Mouse (Mus musculus) spleen, adult 2 months (tissue): ENCODE measurements around the gene Ube2b. TPM values are rescaled to one million over a fixed set of nuclear protein-coding genes. Genes with fewer than 3 reads are reported as not detected.

Source experiments
- DNase-seq, 2 experiments: peaks; one replicate each; pipeline versions ENCODE4 v3.0.0 to v3.0.0-alpha.2; 2012 to 2021; ENCODE audit warnings: low spot score in 2 of 2, low read depth in 1 of 2
- H3K27ac ChIP-seq: fragments of 200-500 bp; 2 replicates; pipeline ENCODE4 v1.5.1; 2012; ENCODE audit warnings: low read length, inconsistent platforms; ENCODE audit not compliant: insufficient read depth
- H3K27me3 ChIP-seq: fragments of 200-500 bp; 2 replicates; pipeline ENCODE4 v1.6.1; 2012; ENCODE audit warnings: mild to moderate bottlenecking, moderate library complexity, low read length, inconsistent platforms; ENCODE audit not compliant: control insufficient read depth, insufficient read depth
- H3K36me3 ChIP-seq: fragments of 200-500 bp; 2 replicates; pipeline ENCODE4 v1.6.1; 2012; ENCODE audit warnings: mild to moderate bottlenecking, low read length, inconsistent platforms; ENCODE audit not compliant: control insufficient read depth, insufficient read depth
- H3K4me1 ChIP-seq: fragments of 200-500 bp; 2 replicates; pipeline ENCODE4 v1.6.1; 2011; ENCODE audit warnings: inconsistent platforms; ENCODE audit not compliant: control insufficient read depth, insufficient read depth, insufficient read length
- H3K4me3 ChIP-seq: fragments of 200-500 bp; 2 replicates; pipeline ENCODE4 v1.5.1; 2011; ENCODE audit warnings: mild to moderate bottlenecking, inconsistent platforms; ENCODE audit not compliant: insufficient read depth, insufficient read length; ENCODE audit errors: extremely low read depth
- CTCF ChIP-seq: fragments of 200-500 bp; IDR thresholded peaks from 2 replicates; pipeline ENCODE4 v1.5.1; 2011; ENCODE audit warnings: mild to moderate bottlenecking, inconsistent platforms; ENCODE audit not compliant: insufficient read depth, insufficient read length, insufficient replicate concordance; ENCODE audit errors: extremely low read depth
- POLR2A ChIP-seq: fragments of 200-500 bp; IDR thresholded peaks from 2 replicates; pipeline ENCODE4 v1.6.1; 2011; ENCODE audit warnings: low read depth, low read length, inconsistent platforms
- WGBS: fragments of 180-500 bp; shearing (Covaris S2); methylation state at CpG from one replicate; pipeline ENCODE4 v1.1.7; 2018; 5-methylcytosine and 5-hydroxymethylcytosine counted together
- polyA plus RNA-seq: library from polyadenylated mRNA; depleted of rRNA; stranded (reverse); fragments of >200 nt; gene quantifications from 2 replicates; pipeline ENCODE4 v1.2.3, GENCODE M21; 2012; rRNA removed

Ube2b gene
- polyA plus RNA-seq: 26.6 and 28.6 TPM in 2 replicates

GRCm38 (mm10) chr11:52000290-52000962 is at the start of gene Ube2b:
TSS of gene Ube2b (minus strand) at chr11:52000762.
- no peaks in the 10 kb centered on the region for H3K27me3 ChIP-seq
- peaks cover 10% of the 10 kb centered on the region for H3K36me3 ChIP-seq
- under 1% methylated on average over 58 of the region's 63 CpGs for WGBS
- peak; percentile 95 to 98 for DNase-seq
- peaks cover 2% of the 10 kb centered on the region; the same call in 1 of the 2 replicates for H3K4me1 ChIP-seq
- H3K4me3 ChIP-seq: peak within 1 kb of the TSS; percentile 96
- TF ChIP-seq CTCF: no peak
- peak; percentile 25 for TF ChIP-seq POLR2A
- H3K27ac ChIP-seq: peak within 1 kb of the TSS; percentile 100

GRCm38 (mm10) chr11:52046446-52047165 is 46.0 kb upstream of the Ube2b start:
- Histone ChIP-seq H3K4me3 (no peak overlapping the region), H3K27ac (peak overlapping the region; percentile 41), H3K27me3 (no peaks in the 10 kb centered on the region), H3K36me3 (no peaks in the 10 kb centered on the region), H3K4me1 (peaks cover 7% of the 10 kb centered on the region; the same call in 1 of the 2 replicates)
- WGBS: 17% methylated on average over 4 of the region's 4 CpGs
- no peak for DNase-seq
- TF ChIP-seq POLR2A (no peak), CTCF (no peak)

GRCm38 (mm10) chr11:52044156-52044555 is 43.6 kb upstream of the Ube2b start:
- no peaks in the 10 kb centered on the region for H3K27me3 ChIP-seq
- no peak overlapping the region for H3K4me3 ChIP-seq
- TF ChIP-seq POLR2A (no peak), CTCF (no peak)
- H3K36me3 ChIP-seq: no peaks in the 10 kb centered on the region
- no peak for DNase-seq
- peaks cover 7% of the 10 kb centered on the region; the same call in 1 of the 2 replicates for H3K4me1 ChIP-seq
- H3K27ac ChIP-seq: no peak overlapping the region

- Histone ChIP-seq H3K4me3 (no peak overlapping the region), H3K4me1 (peaks cover 7% of the 10 kb centered on the region; the same call in 1 of the 2 replicates)
These were observed 42.7 kb upstream of the Ube2b start for GRCm38 (mm10) chr11:52043224-52043623.

GRCm38 (mm10) chr11:52037659-52038058 is 37.1 kb upstream of the Ube2b start:
- TF ChIP-seq CTCF: no peak
- TF ChIP-seq POLR2A: no peak
- no peak overlapping the region for H3K4me3 ChIP-seq
- peaks cover 2% of the 10 kb centered on the region; the same call in 1 of the 2 replicates for H3K4me1 ChIP-seq
- no peak overlapping the region for H3K27ac ChIP-seq
- WGBS: 66% methylated on average over 3 of the region's 3 CpGs
- no peaks in the 10 kb centered on the region for H3K27me3 ChIP-seq
- DNase-seq: no peak
- H3K36me3 ChIP-seq: no peaks in the 10 kb centered on the region

More at GRCm38 (mm10) chr11:52043224-52043623, 42.7 kb upstream of the Ube2b start:
- Histone ChIP-seq H3K27ac (no peak overlapping the region), H3K36me3 (no peaks in the 10 kb centered on the region), H3K27me3 (no peaks in the 10 kb centered on the region)
- DNase-seq: no peak
- TF ChIP-seq POLR2A (no peak), CTCF (peak; percentile 17; the same call in 1 of the 2 replicates)
- WGBS: 34% methylated on average over 3 of the region's 3 CpGs

- Histone ChIP-seq H3K27me3 (no peaks in the 10 kb centered on the region), H3K27ac (no peak overlapping the region), H3K4me1 (peaks cover 2% of the 10 kb centered on the region; the same call in 1 of the 2 replicates), H3K36me3 (no peaks in the 10 kb centered on the region), H3K4me3 (no peak overlapping the region)
- DNase-seq: no peak
- WGBS: 33% methylated on average over 3 of the region's 3 CpGs
- TF ChIP-seq POLR2A (no peak), CTCF (no peak)
These were observed 35.3 kb upstream of the Ube2b start for GRCm38 (mm10) chr11:52035905-52036304.

- Histone ChIP-seq H3K27me3 (no peaks in the 10 kb centered on the region), H3K36me3 (no peaks in the 10 kb centered on the region), H3K4me1 (peaks cover 2% of the 10 kb centered on the region; the same call in 1 of the 2 replicates), H3K27ac (no peak overlapping the region), H3K4me3 (no peak overlapping the region)
- no peak for DNase-seq
- no peak for TF ChIP-seq POLR2A
- no peak for TF ChIP-seq CTCF
- WGBS: 81% methylated on average over 1 of the region's 1 CpGs
These were observed 33.4 kb upstream of the Ube2b start for GRCm38 (mm10) chr11:52033953-52034352.
